Mouse (Mus musculus) spleen, embryonic (tissue): ENCODE measurements around the gene Plekhg1.

Experiments
- CTCF ChIA-PET: fragments of 350-600 bp; sonication (Branson Sonifier 250); formaldehyde crosslinking; loops from one replicate; lab custom pipeline; 2022; lab: Charles Lee

The Plekhg1 gene

GRCm38 (mm10) chr10:3741791-3742190 is 1.6 kb downstream of the Plekhg1 start:
- CTCF ChIA-PET: no interaction called here

DNA sequence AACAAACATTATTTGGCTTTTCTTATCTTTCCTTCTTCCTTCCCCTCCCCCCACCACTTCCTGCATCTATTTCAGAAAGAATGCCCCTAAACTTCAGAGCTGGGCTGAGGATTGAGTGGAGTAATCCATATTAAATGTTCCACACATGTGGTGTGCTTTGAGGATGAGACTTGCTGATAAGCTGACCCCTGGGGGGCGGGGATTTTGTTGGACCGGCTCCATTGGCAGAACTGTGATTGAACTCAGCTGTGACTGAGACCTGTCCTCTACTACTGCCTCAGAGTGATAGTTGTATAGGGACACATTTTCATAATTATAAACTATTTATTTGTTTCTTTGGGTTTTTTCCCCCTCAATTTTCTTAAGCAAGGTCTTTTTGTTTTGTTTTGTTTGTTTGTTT is 2.9 kb downstream of the Plekhg1 start:
- CTCF ChIA-PET: interaction anchor here (0.8 kb wide), 1 partner anchor 36 kb away, joined by 3 read pairs; no protein-coding TSS in a partner anchor

GRCm38 (mm10) chr10:3743826-3744225 is 3.7 kb downstream of the Plekhg1 start:
- CTCF ChIA-PET: interaction anchor here (0.8 kb wide), 1 partner anchor 37 kb away, joined by 3 read pairs; no protein-coding TSS in a partner anchor

DNA sequence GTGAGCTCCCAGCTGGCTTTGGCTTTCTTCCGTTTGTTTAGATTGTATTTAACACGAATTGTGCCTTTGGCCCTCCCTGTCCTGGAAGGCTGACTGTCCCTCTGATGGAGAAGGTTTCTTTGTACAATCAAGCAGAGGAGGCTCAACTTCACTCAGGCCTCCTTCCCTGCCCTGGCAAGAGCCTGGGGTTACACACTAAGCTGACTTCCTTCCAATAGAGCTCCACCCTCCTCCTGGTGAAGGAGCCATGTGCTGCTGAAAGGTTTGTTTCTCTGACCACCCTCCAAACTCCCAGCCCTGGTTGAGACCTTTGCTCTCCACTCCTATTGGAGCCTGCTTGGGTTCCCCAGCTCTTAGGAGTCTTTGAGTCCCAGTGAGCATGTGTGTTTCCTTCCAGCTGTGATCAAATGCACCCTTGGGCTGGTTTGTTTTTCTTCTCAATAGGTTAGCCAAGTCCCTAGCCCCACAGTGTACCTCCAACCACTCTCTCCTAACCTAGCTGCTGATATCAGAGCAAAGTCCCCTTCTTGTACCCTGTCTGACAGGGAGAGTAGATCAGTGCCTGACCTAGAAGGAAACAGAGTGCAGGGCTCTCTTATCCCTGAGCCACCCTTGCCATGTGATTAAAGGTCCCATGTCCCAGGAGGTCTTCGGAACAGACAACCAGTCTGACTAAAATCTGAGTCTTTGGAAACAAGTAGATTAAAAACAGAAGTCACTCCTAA is 6.8 kb downstream of the Plekhg1 start:
- CTCF ChIA-PET: no interaction called here

DNA sequence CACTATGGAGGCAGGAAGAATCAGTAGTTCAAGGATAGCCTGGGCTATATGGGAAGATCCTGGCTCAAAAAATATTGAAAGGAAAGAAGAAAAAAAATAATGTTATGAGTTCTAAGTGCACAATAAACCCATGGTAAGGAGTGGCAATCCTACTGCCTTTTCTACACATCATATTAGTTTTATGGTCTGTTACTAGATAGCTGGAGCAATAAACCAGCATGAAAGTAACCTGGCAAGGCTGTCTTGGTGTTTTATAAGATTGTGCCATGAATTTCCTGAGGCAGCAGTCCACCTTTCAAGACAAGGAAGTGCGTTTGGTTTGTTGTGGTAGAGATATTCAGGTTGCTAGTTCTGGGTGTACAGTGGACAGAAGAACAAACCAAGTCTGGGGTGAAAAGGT is 9.4 kb downstream of the Plekhg1 start:
- CTCF ChIA-PET: no interaction called here

GRCm38 (mm10) chr10:3761992-3762391 is 21.8 kb downstream of the Plekhg1 start:
- CTCF ChIA-PET: no interaction called here

- CTCF ChIA-PET: no interaction called here
Measured at GRCm38 (mm10) chr10:3763199-3763598, 23.0 kb downstream of the Plekhg1 start.

- CTCF ChIA-PET: no interaction called here
Measured at GRCm38 (mm10) chr10:3769131-3769530, 29.0 kb downstream of the Plekhg1 start.

- CTCF ChIA-PET: no interaction called here
Measured at GRCm38 (mm10) chr10:3774330-3774729, 34.2 kb downstream of the Plekhg1 start.

GRCm38 (mm10) chr10:3776761-3777160 is 36.6 kb downstream of the Plekhg1 start:
- CTCF ChIA-PET: no interaction called here

DNA sequence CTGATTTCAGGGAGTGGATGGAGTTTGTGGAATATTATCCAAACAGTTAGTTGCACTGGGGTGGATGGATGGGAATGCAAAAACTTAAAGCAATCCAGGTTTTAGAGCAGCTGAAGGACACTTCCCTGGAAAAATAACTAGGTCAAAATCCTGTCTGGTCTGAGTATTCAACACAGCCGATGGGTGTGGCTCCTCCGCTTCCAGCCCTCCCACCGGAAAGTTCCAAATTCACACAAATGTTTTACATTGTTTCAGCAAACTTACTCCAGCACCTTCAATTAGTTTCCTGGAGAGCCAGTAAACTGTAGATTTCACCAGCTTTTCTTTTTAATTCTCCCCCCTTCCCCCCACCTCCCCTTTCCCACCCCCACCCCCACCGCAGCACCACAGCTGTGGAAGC is 45.2 kb downstream of the Plekhg1 start:
- CTCF ChIA-PET: no interaction called here

- CTCF ChIA-PET: no interaction called here
Measured at GRCm38 (mm10) chr10:3786531-3786930, 46.4 kb downstream of the Plekhg1 start.

- CTCF ChIA-PET: no interaction called here
Measured at GRCm38 (mm10) chr10:3787006-3787405, 46.8 kb downstream of the Plekhg1 start.

- CTCF ChIA-PET: no interaction called here
Measured at GRCm38 (mm10) chr10:3793825-3794224, 53.7 kb downstream of the Plekhg1 start.

DNA sequence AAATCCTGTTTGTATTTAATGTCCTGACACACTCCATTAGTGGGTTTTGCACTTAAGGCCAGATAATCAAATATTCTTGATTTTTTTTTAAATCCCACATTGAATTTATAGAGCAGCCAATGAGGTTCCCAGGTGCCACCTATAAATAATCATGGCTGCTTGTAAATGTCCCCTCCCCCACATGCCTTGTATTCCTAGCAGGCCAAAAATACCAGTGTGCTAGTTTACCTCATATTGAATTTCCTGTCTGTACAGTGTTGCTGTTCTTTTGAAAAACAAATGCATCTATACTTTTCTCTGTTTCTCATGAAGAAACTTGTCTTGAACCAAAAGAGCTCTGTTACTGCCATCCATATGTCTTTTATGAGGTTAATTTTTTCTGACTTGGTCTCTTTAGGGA is 59.3 kb downstream of the Plekhg1 start:
- CTCF ChIA-PET: no interaction called here

- CTCF ChIA-PET: no interaction called here
Measured at GRCm38 (mm10) chr10:3801254-3801653, 61.1 kb downstream of the Plekhg1 start.

- CTCF ChIA-PET: no interaction called here
Measured at GRCm38 (mm10) chr10:3805334-3805733, 65.2 kb downstream of the Plekhg1 start.

DNA sequence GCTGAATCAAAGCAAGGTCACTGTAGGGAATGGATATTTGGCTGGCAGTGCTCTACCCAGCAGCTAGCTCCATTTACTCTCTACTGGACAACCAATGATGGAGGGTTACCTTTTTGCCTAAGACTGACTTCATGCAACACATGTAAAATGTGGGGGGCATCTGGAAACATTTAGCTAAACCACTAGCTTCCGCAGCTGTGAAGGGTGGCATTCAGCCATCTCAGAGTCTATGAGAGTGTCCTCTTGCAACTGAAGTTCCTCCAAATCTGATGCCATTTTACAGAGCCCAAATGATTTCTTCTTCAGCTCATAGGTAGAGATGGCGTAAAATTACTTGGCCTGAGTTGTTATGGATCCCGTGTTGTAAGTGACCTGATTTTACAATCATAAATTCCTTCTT is 67.8 kb downstream of the Plekhg1 start:
- CTCF ChIA-PET: no interaction called here

- CTCF ChIA-PET: no interaction called here
Measured at GRCm38 (mm10) chr10:3810476-3811273, 70.5 kb downstream of the Plekhg1 start.

DNA sequence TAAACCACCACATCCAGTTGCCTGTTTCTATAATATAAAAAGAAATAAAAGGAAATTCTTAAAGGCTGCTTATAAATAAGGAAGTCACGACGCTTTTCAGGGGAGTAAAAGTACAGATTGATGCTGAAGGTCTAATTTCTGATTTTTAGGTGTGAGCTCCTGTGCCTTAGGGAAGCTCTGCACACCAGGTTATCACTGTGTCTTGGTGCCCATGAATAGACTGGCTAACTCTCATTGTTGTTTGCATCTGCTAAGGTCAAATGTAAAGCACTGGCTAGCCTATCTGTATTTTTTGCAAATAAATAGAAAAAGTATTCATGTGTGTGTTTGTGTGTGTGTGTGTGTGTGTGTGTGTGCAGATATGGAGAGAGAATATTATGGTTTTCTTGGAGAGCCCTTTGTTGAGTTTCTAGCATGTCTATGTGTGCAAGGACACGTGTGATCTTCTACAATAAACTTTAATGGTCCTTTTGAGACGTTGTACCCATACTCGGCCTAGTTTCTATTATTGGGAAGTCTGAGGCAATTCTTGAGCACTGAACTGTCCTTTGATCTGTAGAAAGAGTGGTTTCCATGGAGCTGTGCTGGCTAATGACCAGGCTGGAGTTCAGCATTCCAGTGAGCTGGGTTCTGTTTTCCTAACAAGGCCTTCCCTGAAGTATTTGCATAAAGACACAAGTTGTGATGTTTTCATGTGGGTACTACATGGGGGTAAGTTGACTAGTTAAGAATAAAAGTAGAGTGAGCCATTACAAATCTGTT is 79.0 kb downstream of the Plekhg1 start:
- CTCF ChIA-PET: no interaction called here

- CTCF ChIA-PET: no interaction called here
Measured at GRCm38 (mm10) chr10:3823826-3824225, 83.7 kb downstream of the Plekhg1 start.

- CTCF ChIA-PET: no interaction called here
Measured at GRCm38 (mm10) chr10:3826043-3826442, 85.9 kb downstream of the Plekhg1 start.
